Mouse (Mus musculus) cerebellum, adult 11 months (tissue): ENCODE results near the gene Rasl11a.
"Not testable (repeated sequence)": the region's sequence is repeated elsewhere in the genome, so short reads cannot be mapped to it uniquely, and the experiment has no call there.

ENCODE experiments used
- DNase-seq: peaks from one replicate; pipeline ENCODE4 v3.0.0; 2022

The Rasl11a gene

GRCm38 (mm10) chr5:146844301-146844941 lies 450 bp upstream of the Rasl11a start:
- no peak for DNase-seq

DNA sequence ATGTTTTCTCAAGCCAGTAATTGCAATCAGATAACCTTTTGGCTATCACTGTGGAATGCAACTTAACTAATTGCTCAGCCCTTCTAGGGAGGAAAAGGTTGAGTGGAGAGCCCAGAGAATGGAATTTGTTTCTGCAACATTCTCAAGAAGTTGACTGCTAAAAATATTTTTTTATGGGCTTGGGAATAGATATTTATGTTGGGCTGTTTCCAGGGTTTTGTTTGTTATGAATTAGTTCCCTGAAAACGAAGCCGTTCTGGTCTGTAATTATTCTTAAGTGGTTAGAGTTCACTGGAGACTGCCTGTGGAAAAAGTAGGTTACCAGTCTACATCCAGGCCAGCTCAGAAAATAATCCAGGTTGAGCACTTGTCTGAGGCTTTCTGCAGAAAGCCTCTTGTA lies 1.6 kb downstream of the Rasl11a start:
- no peak for DNase-seq

GRCm38 (mm10) chr5:146848936-146849582 lies 4.2 kb downstream of the Rasl11a start:
- no peak for DNase-seq

GRCm38 (mm10) chr5:146856106-146856505 lies 11.2 kb downstream of the Rasl11a start:
- DNase-seq, result no peak

GRCm38 (mm10) chr5:146857620-146858019 lies 12.7 kb downstream of the Rasl11a start:
- no peak for DNase-seq

GRCm38 (mm10) chr5:146858772-146859171 lies 13.9 kb downstream of the Rasl11a start:
- no peak for DNase-seq

DNA sequence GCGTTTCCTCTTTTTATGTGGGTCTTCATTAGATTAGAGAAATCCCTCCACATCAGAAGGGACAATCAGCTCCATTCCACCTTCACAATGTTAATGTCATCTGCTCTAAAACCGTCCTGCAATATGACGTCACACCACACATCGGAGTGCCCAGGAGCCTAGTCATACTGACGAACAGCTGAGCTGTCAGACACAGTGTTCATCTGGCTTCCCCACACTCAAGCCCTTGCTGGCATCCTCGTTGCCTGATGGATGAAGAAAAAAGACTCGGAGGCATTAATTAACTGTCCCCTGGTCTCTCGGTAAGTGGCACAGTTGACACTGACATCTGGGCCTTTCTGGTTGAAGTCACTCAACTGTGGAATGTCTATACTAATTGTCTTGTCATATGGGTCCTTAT lies 14.4 kb downstream of the Rasl11a start:
- no peak for DNase-seq

DNA sequence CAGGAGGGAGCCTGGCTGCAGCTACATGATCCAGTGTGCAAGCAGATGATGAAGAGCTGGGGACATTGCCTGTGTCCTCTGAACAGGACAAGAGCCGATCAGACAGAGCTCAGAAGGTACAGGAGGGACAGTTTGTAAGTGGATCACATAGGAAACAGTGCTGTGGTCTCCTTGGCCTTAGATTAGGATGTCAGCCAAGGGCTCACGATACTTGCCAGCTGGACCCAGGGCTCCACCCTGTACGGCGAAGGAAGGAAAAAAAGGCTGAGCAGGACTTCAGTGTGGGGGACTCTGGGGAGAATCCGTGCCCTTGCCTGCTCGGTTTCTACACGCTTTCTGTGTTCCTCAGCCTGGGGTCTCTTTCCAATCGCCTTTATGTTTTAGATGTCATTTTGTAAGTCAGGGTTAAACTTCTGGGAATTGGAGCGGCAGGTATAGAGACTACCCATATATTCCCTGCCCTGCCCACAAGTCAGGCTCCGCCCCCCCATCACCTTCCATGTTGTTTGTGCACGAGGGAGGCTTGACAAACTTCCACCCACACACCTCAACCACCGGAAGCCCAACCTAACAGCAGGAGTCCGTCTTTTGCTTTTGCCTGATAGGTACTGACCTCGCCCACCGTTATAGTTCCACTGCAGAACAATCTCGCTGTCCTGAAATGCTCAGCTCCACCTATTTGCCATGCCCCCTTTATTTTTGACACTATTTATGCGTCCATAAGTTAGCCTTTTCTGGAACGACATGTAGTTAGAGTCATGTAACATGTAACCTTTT lies 15.5 kb downstream of the Rasl11a start:
- DNase-seq, result no peak

- no peak for DNase-seq
Observed at GRCm38 (mm10) chr5:146861588-146861987, 16.7 kb downstream of the Rasl11a start.

DNA sequence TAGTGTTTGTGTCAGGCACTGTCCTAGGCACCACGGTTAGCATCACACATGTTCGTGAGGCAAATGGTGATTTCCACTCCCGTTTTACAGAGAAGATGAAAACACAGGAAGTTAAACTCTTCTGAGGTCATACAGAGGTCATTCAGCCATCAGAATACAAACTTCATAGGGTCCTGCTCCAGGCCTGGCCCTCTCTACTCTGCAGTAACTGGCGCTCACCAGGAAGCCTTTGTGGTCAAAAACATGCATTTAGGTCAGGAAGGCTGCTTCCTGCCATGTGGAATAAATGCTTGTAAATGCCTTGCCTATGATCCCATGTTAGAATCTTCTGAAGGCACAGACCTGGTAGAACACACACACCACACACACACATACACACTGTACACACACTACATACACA lies 20.6 kb downstream of the Rasl11a start:
- no peak for DNase-seq

DNA sequence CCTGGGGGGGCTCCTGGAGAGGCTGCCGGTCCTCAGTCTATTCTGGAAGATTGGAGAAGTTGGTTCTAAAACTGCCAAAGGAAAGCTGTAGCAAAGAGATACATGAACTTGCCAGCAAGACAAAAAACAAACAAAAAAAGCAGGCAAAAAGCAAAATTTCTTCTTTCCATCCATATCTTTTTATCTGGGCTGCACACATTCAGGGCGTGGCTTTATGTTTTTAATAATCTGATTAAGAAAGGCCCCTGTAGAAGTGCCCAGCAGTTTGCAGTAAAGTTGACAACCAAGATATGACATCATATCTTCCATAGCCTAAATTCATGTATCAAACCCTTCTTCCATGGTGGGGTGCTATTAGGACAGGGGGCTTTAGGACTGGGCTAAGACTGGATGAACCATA lies 21.4 kb downstream of the Rasl11a start:
- no peak for DNase-seq

DNA sequence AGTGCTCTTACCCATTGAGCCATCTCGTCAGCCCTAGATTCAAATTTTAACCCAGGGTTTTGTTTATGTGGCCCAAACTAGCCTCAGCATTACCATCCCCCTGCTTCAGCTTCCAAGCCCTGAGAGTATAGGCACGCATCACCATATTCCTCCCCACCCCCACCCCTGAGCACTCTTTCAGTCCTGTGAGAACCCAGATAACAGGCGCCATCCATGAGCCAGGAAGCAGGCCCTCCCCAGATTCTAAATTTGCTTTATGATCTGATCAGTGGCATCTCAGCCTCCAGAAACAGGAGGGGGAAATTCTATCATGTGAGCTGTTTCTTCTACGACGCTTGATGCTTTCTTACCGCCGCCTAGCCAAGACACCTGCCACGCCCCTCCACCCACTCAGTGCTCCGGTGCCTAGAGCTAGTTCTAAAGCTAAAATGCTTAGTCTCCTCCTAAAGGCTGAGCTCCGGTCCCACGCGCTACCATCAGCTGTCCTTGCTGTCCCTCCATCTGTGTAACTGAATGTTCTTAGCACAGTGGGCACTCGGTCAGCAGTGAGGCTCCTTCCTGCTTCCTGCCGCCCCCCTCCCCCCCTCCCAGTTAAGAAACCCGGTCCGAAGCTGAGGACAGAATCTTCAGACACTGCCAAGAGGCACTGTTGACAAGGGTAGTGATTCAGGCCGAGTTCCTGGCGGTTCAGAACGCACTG lies 22.5 kb downstream of the Rasl11a start:
- no peak for DNase-seq

DNA sequence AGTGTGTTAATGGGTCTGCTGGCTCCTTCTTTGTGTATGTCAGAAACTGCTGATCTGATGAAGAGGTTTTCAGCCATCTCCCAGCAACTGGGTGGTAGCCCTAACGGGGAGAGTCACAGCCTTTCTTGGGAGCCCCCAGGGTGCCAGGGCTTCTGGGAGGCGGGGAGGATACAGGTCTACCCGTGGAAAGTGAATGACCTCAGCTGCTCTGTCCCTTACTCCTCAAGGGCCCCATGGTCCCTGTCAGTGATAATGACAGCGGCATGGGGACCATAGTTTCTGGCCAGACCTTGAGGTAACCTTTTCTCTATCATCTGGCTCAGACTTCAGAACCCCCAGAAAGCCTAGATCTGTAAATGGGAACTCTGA lies 23.1 kb downstream of the Rasl11a start:
- no peak for DNase-seq

GRCm38 (mm10) chr5:146872981-146873631 lies 28.2 kb downstream of the Rasl11a start:
- DNase-seq, result no peak

GRCm38 (mm10) chr5:146876024-146876423 lies 31.2 kb downstream of the Rasl11a start:
- DNase-seq, result no peak

GRCm38 (mm10) chr5:146877882-146878281 lies 33.0 kb downstream of the Rasl11a start:
- not testable (repeated sequence) for DNase-seq

DNA sequence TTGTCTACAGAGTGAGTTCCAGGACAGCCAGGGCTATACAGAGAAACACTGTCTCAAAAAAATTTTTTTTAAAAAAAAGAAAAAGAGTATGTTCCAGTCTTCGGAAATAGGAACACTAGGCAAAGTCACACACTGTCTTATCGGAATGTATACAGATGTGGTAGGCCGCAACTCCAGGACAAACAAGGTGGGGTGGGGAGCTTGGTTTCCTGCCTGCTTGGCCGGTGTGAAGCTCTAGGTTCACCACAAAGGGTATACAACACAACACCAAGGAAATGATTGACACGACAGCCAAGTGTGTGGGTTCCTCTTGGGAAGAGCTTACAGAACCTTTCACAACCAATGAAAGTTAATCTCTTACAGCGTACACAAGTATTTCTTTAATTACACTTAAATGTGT lies 37.4 kb downstream of the Rasl11a start:
- no peak for DNase-seq

- no peak for DNase-seq
Observed at GRCm38 (mm10) chr5:146883053-146883452, 38.2 kb downstream of the Rasl11a start.

GRCm38 (mm10) chr5:146883486-146884272 lies 38.8 kb downstream of the Rasl11a start:
- DNase-seq, result no peak

GRCm38 (mm10) chr5:146891127-146891526 lies 46.3 kb downstream of the Rasl11a start:
- DNase-seq, result no peak

GRCm38 (mm10) chr5:146892904-146893303 lies 48.0 kb downstream of the Rasl11a start:
- no peak for DNase-seq
